Mouse (Mus musculus) lung, adult 2 months (tissue): ENCODE data around the gene Scp2.

Source experiments
- CTCF ChIP-seq: fragments of 200-500 bp; IDR thresholded peaks from 2 replicates; pipeline ENCODE4 v1.5.1; 2011; ENCODE audit warnings: mild to moderate bottlenecking, low read length, control low read depth; ENCODE audit not compliant: insufficient read depth
- POLR2A ChIP-seq: fragments of 200-500 bp; IDR thresholded peaks from 2 replicates; pipeline ENCODE4 v1.6.1; 2011; ENCODE audit warnings: low read depth, mild to moderate bottlenecking, control low read depth, low read length, borderline replicate concordance; ENCODE audit errors: extremely low read depth

- TF ChIP-seq CTCF (no peak), POLR2A (no peak)
These were observed 48.1 kb upstream of the Scp2 start for GRCm38 (mm10) chr4:108192821-108193323.
